Mouse (Mus musculus): ENCODE data around the gene Dhx58.

DNA sequence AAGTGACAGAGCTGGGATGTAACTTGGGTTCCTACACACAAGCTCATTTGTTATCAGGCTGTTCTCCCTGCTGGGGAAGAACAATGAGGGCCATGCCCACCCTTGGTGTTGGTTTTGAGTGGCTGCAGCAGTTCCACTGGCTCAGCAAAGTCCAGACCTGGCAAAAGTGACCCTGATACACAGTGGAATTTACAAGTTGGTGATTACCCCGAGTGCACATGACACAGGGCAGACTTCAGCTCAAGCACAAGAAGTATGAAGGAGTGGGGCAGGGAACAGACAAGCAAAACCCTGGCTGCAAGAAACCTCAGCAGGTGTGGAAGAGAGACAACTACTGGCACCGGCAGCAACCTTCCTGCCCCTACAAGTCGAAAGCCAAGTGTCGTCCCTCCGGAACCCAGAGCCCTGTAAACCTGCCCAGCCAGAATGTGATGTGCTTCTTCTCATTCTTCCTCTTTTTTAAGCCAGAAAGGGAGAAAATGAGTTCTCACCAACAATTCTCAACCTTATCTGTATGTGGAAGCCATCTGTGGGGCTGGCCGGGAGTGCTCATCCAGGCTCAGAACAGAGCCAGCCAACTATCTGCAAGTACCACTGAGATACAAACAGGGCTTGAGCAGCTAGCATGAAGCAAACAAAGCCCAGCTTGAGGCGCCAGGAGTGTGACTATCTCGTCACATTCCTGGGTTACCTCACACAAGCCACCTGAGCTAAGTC, 17.9 kb upstream of the Dhx58 start:
- TF ChIP-seq CHD2 (IDR thresholded peaks at IDR 0.05; ENCODE audit: low read depth, low read length): no peak
- TF ChIP-seq MAFK (IDR thresholded peaks at IDR 0.05; ENCODE audit: insufficient read depth, low read depth, low read length): no peak
- TF ChIP-seq HCFC1 (IDR thresholded peaks at IDR 0.05; ENCODE audit: borderline replicate concordance, insufficient read depth, low read length): no peak
